Mouse (Mus musculus) urinary bladder, postnatal 10 days (tissue): ENCODE data around the gene Gm26897.

Source experiments
- DNase-seq: peaks from one replicate; pipeline ENCODE4 v3.0.0; 2022; ENCODE audit warnings: low spot score

The Gm26897 gene

DNA sequence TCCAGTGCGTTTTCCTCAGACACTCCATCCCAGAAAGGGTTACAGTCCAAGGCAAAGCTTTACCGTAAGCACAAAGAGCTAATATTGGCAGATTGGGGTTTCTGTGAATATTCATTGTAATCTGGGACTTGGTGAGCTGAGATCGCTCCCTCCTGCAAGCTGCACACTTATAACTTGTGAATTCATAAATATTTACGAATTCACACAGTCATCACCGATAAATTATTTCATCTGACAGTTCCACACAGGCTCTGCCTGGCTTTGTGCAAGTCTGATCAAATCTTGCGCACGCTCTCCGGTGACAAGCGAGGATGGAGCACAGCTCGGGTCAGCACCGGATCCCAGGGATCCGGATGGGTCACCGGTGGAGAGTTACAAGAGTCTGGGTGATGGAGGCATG lies 16.4 kb downstream of the Gm26897 start:
- no peak for DNase-seq

DNA sequence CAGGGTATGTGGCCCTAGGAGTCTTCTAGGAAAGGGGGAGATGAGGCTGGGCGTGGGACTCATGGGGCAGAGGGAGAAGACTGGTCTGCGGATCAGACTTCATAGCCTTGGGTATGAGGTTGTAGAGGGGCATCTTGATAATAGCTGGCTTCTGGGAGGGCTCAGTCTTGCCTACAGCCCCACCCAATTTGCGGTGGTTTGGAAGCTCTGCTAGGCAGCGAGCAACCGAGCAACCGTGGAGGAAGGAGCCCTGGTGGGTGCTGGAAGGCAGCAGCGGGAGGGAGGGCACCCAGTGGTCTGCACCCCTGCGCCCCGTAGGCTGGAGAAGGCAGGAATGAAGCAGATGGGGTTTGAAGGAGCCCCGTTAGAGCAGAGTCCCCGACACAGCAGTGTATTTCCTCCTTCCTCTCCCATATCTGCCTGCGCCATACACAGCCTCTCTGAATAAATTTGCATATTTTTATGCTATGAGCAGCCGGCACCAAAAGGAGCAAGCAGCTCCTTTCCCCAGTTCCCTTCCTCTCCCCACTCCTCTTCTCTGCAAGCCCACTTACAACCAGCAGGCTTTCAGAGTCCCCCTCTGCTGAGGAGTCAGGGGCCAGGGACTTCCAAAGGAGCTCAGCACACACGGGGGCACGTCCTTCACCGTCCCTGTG lies 20.9 kb downstream of the Gm26897 start:
- no peak for DNase-seq

DNA sequence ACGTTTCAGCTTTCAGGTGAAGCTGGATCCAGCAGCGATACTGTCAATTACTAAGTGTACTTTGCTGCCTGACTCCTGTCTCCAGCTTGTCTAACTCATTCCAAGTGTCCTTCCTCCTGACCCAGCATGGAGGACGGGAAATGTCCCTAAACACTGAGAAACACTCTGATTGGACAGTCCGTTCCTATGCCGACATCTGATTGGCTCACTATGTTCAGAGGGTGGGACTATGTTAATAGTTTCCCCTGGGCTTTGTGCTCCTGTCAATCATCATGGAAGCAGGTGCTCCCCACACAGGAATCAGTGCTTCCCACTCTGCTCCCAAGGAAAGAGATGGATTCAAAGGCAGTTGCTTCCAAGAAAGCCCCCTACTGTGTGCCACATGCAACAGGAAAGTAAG lies 21.6 kb downstream of the Gm26897 start:
- DNase-seq: no peak

DNA sequence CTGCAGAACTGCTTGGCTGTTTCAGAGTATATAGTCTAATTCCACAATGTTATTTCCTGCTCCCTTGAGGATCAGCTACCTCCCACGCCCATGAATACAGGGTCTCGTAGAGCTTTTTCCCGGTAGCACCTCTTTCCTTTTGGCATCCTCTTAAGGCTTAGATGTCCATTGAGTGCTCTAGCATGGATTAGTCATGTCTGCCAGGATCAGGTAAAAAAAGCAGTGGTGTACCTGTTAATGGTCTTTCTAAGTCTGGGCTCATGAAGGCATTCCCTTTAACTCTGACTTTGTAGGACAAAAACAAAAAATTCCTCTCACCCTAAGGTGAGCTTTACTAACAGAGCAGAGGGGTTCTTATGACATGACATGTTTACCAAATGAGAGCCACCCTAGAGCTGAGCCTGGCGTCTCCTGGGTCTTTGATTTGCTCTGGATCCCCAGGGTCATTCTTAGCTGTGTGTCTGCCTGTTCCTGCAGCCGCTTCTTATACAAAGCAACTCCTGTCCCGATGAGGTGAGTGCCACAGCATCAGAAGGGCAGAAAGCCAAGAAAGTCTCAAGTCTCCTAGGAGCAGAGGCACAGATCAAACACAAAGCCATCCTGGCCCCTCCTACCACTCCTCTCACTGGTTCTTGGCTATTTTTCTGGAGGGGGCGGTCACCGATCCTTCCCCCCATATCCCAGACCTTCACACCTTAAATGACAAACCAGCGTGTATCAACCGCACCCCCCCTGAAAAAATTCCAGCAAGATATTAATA lies 27.2 kb downstream of the Gm26897 start:
- DNase-seq: no peak

DNA sequence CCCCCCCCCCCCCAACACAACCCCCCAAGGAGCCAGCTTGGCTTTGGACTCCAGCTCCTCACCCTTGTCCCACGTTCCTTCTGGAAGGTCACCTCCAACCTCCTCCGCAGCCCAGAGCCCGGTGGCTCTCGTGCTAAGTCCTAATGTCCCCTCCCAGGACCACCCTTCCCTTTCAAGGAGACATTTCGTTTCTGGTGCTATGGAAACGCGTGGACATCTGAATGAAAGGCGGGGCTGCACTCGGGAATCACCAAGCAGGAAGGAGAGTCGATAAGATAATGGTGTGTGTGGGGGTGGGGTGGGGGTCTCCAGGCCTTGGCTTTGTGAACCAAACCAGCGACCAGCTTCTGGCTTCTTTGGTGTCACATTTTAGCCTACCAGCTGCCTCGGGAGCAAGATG lies 27.9 kb downstream of the Gm26897 start:
- DNase-seq: no peak

DNA sequence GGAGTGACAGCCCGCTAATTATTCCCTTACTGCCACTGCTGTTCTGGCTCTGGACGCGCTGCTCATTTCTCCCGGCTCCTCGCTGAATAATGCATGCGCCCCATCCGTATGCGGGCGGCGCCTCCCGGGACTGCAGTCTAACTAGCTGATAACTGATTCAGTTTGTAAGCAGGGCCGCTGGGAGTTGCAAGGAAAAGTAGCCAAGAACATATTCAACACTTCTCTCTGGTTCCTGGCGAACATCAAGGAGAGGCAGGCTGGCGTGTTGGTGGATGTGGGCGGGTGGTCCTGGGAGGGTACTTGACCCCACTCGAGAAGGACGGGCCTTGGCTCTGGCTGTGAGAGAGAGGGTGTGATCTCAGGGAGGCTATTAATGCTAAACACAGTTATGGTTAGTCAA lies 28.4 kb downstream of the Gm26897 start:
- DNase-seq: no peak

DNA sequence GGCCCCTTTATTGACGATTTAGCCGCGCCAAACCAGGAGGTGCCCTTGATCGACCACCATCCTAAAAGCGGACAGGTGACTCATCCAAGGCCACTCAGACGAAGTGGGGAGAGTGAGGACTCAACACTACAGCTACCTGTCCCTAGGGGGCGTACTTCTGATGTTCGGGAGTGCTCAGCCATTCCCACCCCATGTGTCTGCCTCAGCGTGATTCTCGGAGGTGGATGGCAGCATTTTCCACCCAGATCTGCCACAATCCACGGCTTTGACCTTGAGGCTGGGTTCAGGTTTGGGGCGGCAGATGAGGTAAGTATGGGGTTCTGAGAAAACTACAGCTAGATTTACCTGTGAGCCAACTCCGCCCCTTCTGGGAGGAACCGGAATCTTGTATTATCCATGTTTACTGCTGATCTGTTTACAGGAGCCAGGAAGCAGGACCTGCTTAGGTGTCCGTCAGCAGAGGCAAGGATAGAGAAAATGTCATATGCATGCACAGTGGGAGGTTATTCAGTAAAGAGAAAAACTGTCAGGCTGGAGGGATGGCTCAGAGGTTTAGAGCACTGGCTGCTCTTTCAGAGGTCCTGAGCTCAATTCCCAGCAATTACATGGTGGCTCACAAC lies 32.1 kb downstream of the Gm26897 start:
- DNase-seq: no peak

DNA sequence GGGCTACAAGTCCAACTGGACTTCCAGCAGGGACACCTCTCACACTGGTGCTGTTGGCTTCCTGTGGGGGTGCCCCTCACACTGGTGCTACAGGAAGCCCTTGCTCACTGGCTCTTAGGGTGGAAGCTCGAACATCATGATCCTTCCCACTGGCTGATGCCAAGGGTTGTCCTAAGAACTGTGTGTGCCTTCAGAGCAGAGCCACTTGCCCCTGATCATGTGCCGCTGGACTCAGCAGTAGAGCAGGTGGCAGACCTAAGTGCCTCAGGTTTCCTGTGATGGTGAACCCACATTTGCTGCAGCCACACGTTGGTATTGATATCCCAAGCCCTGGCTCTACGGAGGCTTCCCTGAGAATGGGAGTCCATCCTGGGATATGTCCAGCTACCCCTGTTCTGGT lies 33.0 kb downstream of the Gm26897 start:
- no peak for DNase-seq

DNA sequence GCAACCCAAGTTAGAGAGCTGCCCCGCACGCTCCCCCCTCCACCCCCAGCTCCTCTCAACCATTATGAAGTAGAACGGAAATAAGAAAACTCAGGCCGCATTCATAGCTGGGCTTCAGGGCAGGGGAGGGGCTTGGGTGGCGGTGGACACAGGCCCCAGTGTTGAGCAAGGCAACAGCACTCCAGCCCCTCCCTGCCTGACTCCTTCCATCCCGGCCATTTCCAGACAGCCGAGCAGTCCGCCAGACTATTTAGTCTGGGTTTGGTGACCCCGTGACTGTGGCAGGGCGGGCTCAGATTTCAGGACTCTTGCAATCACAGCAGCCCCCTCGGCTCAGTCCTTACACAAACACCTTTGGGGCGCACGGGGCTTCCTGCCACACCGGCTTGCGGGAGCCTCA lies 36.5 kb downstream of the Gm26897 start:
- DNase-seq: no peak

DNA sequence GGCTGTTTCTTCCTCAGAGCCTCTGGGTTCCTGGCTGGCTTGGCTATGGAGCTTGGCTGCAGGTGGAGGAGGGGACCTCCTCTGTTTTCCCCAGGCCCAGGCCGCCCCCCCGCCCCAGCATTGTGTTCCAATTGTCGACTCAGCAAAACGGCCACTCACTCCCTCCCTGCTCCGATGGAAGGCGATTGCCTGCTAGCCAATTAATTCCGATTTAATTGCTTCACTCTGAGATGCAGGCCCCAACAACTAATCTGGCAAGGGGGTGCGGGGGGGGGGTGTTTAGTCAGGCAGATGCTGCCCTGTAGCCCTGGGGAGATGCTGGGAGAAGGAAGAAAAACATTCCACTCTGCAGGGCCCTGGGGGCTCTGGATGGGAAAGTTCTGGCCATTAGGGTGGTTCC lies 38.4 kb downstream of the Gm26897 start:
- no peak for DNase-seq

DNA sequence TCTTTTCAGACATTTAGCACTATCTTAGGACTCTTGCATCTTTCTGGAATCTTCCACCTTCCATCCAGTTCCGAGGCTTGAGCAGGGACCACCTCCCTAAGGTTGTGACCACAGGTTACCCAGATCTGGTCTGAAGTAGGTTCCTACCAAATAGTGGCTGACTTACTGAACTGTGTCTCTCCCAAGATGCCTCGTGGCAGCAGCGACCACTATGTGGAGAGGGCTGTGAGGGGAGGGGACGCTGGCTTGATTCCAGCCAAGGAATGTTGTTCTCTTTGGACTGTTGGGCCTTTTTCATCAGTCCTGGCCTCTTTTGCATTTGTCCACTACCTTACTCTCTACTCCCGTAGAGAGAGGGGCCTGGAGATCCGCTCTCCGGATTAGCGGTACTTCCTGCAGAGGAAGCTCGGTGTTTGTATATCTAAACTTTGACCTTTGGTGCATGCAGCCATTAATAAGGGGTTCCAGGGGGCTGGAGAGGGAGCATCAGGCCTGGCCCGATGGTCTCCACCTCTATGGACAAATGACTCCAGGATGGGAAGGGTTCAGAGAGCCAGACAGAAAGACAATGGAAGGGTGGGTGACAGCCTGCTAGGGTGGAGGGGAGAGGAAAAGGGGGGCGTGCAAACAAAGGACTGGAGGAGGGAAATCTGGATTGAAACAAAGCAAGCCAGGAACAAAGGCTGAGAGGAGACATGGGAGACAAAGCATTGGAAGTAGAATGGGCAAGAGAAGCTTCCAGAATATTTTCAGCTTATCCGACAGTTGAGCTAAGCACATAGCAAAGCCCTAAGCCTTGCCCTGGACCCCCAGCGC lies 39.1 kb downstream of the Gm26897 start:
- no peak for DNase-seq

DNA sequence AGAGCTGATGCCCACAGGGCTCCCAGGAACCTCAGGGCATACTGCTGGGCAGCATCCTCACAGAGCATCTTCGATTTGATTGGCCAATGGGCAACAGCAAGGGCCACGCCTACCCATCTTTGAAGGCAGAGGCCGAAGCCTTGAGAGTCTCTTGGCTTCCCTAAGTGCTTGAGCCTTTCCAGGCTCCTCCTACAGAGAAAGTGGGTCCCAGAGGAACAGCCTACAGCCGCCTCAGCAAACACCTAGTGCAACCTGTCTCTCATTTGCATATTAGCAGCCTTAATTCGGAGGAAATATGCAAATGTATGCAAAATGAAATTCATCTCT lies 39.6 kb downstream of the Gm26897 start:
- no peak for DNase-seq

DNA sequence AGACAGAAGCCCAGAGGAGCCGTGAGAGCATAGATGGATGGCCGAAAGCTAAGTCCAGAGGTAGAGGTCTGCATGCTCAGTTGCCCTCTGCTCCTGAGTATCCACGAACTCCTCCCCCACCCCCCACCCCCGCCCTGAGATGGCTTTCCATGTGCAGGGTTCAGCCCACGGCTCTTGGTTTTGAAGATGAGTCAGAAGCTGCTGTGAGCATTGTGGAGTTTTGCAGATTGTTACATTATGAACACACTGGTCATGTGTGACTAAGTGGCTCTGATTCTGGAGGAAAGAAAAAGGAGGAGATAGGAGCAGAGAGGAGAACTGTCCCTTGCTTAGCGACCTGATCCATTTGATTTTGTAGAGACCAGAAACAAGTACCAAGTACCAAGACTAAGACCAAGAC lies 42.5 kb downstream of the Gm26897 start:
- DNase-seq: no peak

DNA sequence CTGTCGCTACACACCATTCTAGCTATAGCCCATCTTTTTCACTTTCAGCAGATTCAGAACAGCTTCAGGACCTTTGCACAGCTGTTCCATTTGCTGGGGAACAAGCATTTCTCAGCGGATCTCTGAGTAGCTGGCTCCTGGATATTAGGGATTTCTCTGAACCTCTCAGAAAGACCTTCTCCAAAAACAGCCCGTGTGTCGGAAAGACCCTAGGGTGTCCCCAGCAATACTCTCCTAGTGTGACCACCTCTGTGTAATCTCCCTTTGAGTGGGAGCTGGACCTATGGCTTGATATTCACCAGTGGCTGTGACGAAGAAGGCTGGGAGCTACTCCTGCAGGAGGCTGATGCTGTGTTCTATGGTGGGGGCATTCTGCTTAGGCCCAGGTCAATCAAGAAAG lies 44.4 kb downstream of the Gm26897 start:
- no peak for DNase-seq

DNA sequence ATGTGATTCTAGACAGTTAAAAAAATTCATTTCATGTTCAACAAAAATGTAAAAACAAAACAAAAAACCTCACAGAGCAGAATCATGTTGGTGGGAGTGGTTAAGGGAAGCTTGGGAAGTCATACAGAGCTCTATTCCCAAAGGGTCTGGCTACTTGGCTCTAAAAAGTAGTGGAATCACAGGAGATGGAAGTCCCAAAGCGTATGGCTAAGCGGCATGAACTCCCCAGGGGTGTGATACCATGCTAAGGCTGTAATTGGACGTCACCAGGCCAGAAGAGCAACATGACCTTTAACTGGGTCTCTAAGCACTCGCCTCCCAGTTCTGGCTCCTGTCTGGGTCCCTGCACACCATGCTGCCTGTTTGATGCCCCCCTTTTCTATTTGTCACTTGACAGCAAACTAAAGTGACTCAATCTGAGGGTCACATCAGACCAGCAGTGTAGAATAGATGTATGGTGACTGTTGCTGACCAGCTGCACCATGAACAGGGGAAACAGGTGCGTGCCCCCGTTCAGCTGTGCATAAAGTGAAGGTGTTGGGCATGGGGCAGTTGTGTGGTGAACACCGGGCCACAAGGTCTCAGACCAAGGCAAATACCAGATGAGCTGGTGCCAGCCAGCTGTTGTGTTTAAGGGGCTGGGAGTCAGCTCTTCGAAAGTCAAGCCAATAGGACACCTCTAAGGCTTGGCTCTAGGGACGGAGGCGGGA lies 46.2 kb downstream of the Gm26897 start:
- DNase-seq: no peak
